Mouse (Mus musculus): Measurements from ENCODE around the gene Nphp3.

DNA sequence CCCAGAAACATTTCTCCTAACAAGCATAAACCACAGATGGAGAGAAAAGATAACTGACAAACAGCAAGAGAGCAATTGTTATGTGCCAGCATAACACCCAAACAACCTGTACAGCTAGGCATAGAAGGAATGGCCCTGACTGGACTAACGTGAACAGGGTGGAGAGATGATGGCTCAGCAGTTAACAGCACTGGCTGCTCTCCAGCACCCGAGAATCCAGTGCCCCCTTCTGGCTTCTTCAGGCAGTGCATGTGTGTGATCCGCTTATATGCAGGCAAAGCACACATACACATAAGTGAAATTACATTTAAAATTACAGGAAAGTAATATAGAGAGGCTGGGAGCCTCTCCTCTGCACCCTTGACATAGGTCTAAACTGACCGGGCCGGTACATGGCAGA lies 77.0 kb downstream of the Nphp3 start:
- TF ChIP-seq MAFK (IDR thresholded peaks at IDR 0.05; ENCODE audit: insufficient read depth, low read depth, low read length) (peak; percentile 94), ZC3H11A (IDR thresholded peaks at IDR 0.05; ENCODE audit: borderline replicate concordance, low read depth, low read length) (0 out of 2 replicates have a peak, but pooled peaks have one; percentile 5), ZNF384 (IDR thresholded peaks at IDR 0.05; ENCODE audit: low read depth, low read length) (no peak), CHD2 (IDR thresholded peaks at IDR 0.05; ENCODE audit: low read depth, low read length) (no peak)

All from ES-E14 (cell line).